14 mouse cellular contexts compared by ENCODE assay signal in the genomic region with DNA sequence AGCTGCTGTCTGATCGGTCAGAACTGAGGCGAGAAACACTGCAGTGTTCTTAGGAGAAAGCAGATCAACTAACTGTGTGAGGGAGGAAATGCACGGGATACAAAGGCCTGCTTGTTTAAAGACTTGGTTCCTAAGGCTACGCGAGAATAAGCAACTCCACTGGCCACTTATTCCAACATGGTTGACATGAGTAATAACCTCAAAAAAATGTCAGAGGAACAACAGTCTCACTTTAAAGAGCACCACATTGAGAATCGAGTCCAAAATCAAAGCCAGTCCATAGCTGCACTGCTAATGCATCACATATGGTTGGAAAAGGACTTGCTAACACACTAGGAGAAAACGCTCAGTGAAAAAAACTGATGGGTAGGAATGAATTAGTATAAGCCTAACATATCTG.
DNase-seq lines count a peak whose midpoint lies in the region; ATAC-seq lines count a peak whose summit lies in the region.
"Had no signal": no experiment of that assay in that cellular context is flagged by ENCODE, and none has a peak within 500 bp of the region (broad histone marks: within the 10 kb centered on the region; RNA-seq: fewer than 3 reads in every experiment).

No protein-coding gene starts in this region.

- H3K4me3 ChIP-seq in forebrain, embryonic 15.5 days: no peak overlapping the region
- H3K4me3 ChIP-seq in forebrain, embryonic 13.5 days: no peak overlapping the region
- H3K4me3 ChIP-seq in embryonic facial prominence, embryonic 15.5 days (replicated peaks): no peak overlapping the region
- H3K4me3 ChIP-seq in limb, embryonic 12.5 days (replicated peaks): no peak overlapping the region
- H3K4me3 ChIP-seq in heart, embryonic 11.5 days (ENCODE audit: low read depth, low read length): no peak overlapping the region
- H3K4me3 ChIP-seq: liver, embryonic 15.5 days; midbrain, embryonic 12.5 days had no signal

- no peaks in the 10 kb centered on the region for H3K9me3 ChIP-seq in forebrain, embryonic 15.5 days
- no peaks in the 10 kb centered on the region for H3K9me3 ChIP-seq in forebrain, embryonic 13.5 days (replicated peaks)
- no peaks in the 10 kb centered on the region for H3K9me3 ChIP-seq in embryonic facial prominence, embryonic 15.5 days (replicated peaks)
- H3K9me3 ChIP-seq in limb, embryonic 12.5 days: no peaks in the 10 kb centered on the region
- H3K9me3 ChIP-seq in heart, embryonic 11.5 days (replicated peaks; ENCODE audit: control insufficient read depth, low read length): no peaks in the 10 kb centered on the region
- H3K9me3 ChIP-seq: liver, embryonic 15.5 days; midbrain, embryonic 12.5 days had no signal

- peak; percentile 55 for DNase-seq in 3T3-L1 (ENCODE audit: low read depth, low spot score)
- no peak for DNase-seq in cerebellum, adult 11-12 months
- no peak for DNase-seq in left cerebral cortex, postnatal 4 days
- DNase-seq: adrenal gland, postnatal 25 days; cerebellum, postnatal 36 days; gastrocnemius, postnatal 14 days had no signal

- H3K9ac ChIP-seq in forebrain, embryonic 15.5 days (replicated peaks): no peak overlapping the region
- H3K9ac ChIP-seq in forebrain, embryonic 13.5 days: no peak overlapping the region
- no peak overlapping the region for H3K9ac ChIP-seq in embryonic facial prominence, embryonic 15.5 days
- no peak overlapping the region for H3K9ac ChIP-seq in limb, embryonic 12.5 days (replicated peaks)
- no peak overlapping the region for H3K9ac ChIP-seq in heart, embryonic 11.5 days (ENCODE audit: low read depth, low read length)
- H3K9ac ChIP-seq: liver, embryonic 15.5 days; midbrain, embryonic 12.5 days had no signal

- 54% methylated on average over 7 of the region's 7 CpGs for WGBS in forebrain, embryonic 15.5 days
- WGBS in forebrain, embryonic 13.5 days: 65% methylated on average over 7 of the region's 7 CpGs
- WGBS in embryonic facial prominence, embryonic 15.5 days: 31% methylated on average over 7 of the region's 7 CpGs
- 30% methylated on average over 7 of the region's 7 CpGs for WGBS in limb, embryonic 12.5 days
- 69% methylated on average over 7 of the region's 7 CpGs for WGBS in heart, embryonic 11.5 days (ENCODE audit: insufficient replicate concordance)

- H3K36me3 ChIP-seq in forebrain, embryonic 15.5 days: peaks cover 5% of the 10 kb centered on the region
- H3K36me3 ChIP-seq in forebrain, embryonic 13.5 days (ENCODE audit: poor library complexity, severe bottlenecking): peaks cover 29% of the 10 kb centered on the region
- H3K36me3 ChIP-seq in embryonic facial prominence, embryonic 15.5 days: peaks cover 3% of the 10 kb centered on the region; the same call in 1 of the 2 replicates
- peaks cover 26% of the 10 kb centered on the region; the same call in 1 of the 2 replicates for H3K36me3 ChIP-seq in limb, embryonic 12.5 days
- H3K36me3 ChIP-seq in heart, embryonic 11.5 days (ENCODE audit: control insufficient read depth, insufficient read depth, low read length): no peaks in the 10 kb centered on the region
- H3K36me3 ChIP-seq: liver, embryonic 15.5 days had no signal

- peak; percentile 47 for ATAC-seq in forebrain, embryonic 15.5 days (replicated peaks)
- ATAC-seq in forebrain, embryonic 13.5 days: no peak
- ATAC-seq in embryonic facial prominence, embryonic 15.5 days (ENCODE audit: insufficient number of reproducible peaks, low FRiP score, low TSS enrichment, low read depth): peak; percentile 72
- 0 out of 2 replicates have a peak, but pooled peaks have one; percentile 59 for ATAC-seq in limb, embryonic 12.5 days (ENCODE audit: insufficient number of reproducible peaks, insufficient read depth, low FRiP score, low TSS enrichment, low read depth)
- ATAC-seq in heart, embryonic 11.5 days (replicated peaks; ENCODE audit: insufficient number of reproducible peaks, low FRiP score, low TSS enrichment): no peak
- ATAC-seq: Patski had no signal

- peaks cover 22% of the 10 kb centered on the region for H3K4me1 ChIP-seq in forebrain, embryonic 15.5 days
- 0 out of 2 replicates have a peak, but pooled peaks cover 8% of the 10 kb centered on the region for H3K4me1 ChIP-seq in forebrain, embryonic 13.5 days
- H3K4me1 ChIP-seq in embryonic facial prominence, embryonic 15.5 days: peaks cover 31% of the 10 kb centered on the region
- peaks cover 12% of the 10 kb centered on the region for H3K4me1 ChIP-seq in limb, embryonic 12.5 days (replicated peaks)
- H3K4me1 ChIP-seq in heart, embryonic 11.5 days (ENCODE audit: control insufficient read depth, insufficient read depth, low read length): no peaks in the 10 kb centered on the region
- H3K4me1 ChIP-seq: liver, embryonic 15.5 days; midbrain, embryonic 12.5 days had no signal

- H3K27me3 ChIP-seq in forebrain, embryonic 15.5 days: no peaks in the 10 kb centered on the region
- H3K27me3 ChIP-seq in forebrain, embryonic 13.5 days: no peaks in the 10 kb centered on the region
- H3K27me3 ChIP-seq in embryonic facial prominence, embryonic 15.5 days: no peaks in the 10 kb centered on the region
- no peaks in the 10 kb centered on the region for H3K27me3 ChIP-seq in limb, embryonic 12.5 days
- no peaks in the 10 kb centered on the region for H3K27me3 ChIP-seq in heart, embryonic 11.5 days (ENCODE audit: control insufficient read depth, insufficient read depth, low read length)
- H3K27me3 ChIP-seq: liver, embryonic 15.5 days; midbrain, embryonic 12.5 days; Patski had no signal

- intact Hi-C loops in left cerebral cortex, postnatal 4 days (cut with DNase I): no loop called here

- H3K27ac ChIP-seq in forebrain, embryonic 15.5 days (replicated peaks): peak overlapping the region; percentile 42
- no peak overlapping the region for H3K27ac ChIP-seq in forebrain, embryonic 13.5 days
- peak overlapping the region; percentile 75 for H3K27ac ChIP-seq in embryonic facial prominence, embryonic 15.5 days (replicated peaks)
- peak overlapping the region; percentile 88 for H3K27ac ChIP-seq in limb, embryonic 12.5 days
- H3K27ac ChIP-seq in heart, embryonic 11.5 days (ENCODE audit: low read depth, low read length): no peak overlapping the region
- H3K27ac ChIP-seq: liver, embryonic 15.5 days; midbrain, embryonic 12.5 days had no signal

- no peak overlapping the region for H3K4me2 ChIP-seq in forebrain, embryonic 15.5 days (replicated peaks)
- H3K4me2 ChIP-seq in forebrain, embryonic 13.5 days: no peak overlapping the region
- H3K4me2 ChIP-seq in embryonic facial prominence, embryonic 15.5 days (replicated peaks): no peak overlapping the region
- peak overlapping the region; percentile 13; the same call in 1 of the 2 replicates for H3K4me2 ChIP-seq in limb, embryonic 12.5 days
- H3K4me2 ChIP-seq in heart, embryonic 11.5 days: no peak overlapping the region
- H3K4me2 ChIP-seq: liver, embryonic 15.5 days; midbrain, embryonic 12.5 days had no signal

Comparison
In these comparisons a context has a peak if more than half of its experiments do, and no peak if none do; other contexts are left out.
1. ATAC-seq: peak in forebrain, embryonic 15.5 days (single experiment), embryonic facial prominence, embryonic 15.5 days (single experiment) and limb, embryonic 12.5 days (single experiment); none in forebrain, embryonic 13.5 days (single experiment) and heart, embryonic 11.5 days (single experiment).
2. H3K27ac ChIP-seq: peak in forebrain, embryonic 15.5 days (single experiment), embryonic facial prominence, embryonic 15.5 days (single experiment) and limb, embryonic 12.5 days (single experiment); none in forebrain, embryonic 13.5 days (single experiment) and heart, embryonic 11.5 days (single experiment).